In the genomic region with DNA sequence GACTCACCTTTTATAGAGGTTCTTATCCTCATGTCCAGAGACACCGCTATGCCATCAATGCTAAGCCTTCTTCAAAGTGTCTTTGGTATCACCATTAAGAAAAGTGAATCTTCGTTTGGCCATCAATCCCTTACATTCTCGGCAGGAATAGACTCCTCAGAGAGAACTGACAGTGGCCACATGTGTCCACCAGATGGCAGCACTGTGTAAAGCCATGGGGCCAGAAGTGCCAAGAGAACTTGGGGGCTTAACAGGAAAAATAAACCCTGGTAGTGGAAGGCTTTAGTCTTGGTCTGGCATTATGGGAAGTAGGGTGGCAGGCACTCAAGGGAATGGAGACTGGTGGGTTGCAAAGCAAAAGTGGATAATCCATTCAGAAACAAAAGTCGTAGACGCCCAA, we compare ENCODE assay signal across 8 mouse cellular contexts. TPM values are rescaled to one million over a fixed set of nuclear protein-coding genes. Genes with fewer than 3 reads are reported as not detected.
DNase-seq lines count a peak whose midpoint lies in the region; ATAC-seq and TF ChIP-seq lines count a peak whose summit lies in the region.

No protein-coding gene starts in this region.

- peak; percentile 95 for TF ChIP-seq CTCF in E14TG2a.4 (conservative IDR thresholded peaks at IDR 0.05; ENCODE audit: low read length)
- peak; percentile 97 for TF ChIP-seq CTCF in layer of hippocampus, adult 2 months (conservative IDR thresholded peaks at IDR 0.05)

- no peaks in the 10 kb centered on the region for H3K36me3 ChIP-seq in E14TG2a.4 (ENCODE audit: insufficient read depth, low read length)

- H3K9me3 ChIP-seq in E14TG2a.4 (ENCODE audit: low read length), result no peaks in the 10 kb centered on the region

- H3K4me1 ChIP-seq in E14TG2a.4 (replicated peaks; ENCODE audit: low read depth, low read length), result peaks cover 8% of the 10 kb centered on the region

- no peak overlapping the region for H3K27ac ChIP-seq in layer of hippocampus, adult 2 months

- peaks cover 48% of the 10 kb centered on the region for H3K27me3 ChIP-seq in E14TG2a.4 (ENCODE audit: insufficient read depth, low read length)

- no peak overlapping the region for H3K4me3 ChIP-seq in E14TG2a.4 (replicated peaks; ENCODE audit: low read length)
- H3K4me3 ChIP-seq in layer of hippocampus, adult 2 months, result no peak overlapping the region

- no peak for ATAC-seq in frontal cortex, adult (ENCODE audit: low TSS enrichment)

- peak; percentile 34 to 78 for DNase-seq in frontal cortex, postnatal 14 days (ENCODE audit: low spot score in 2 of 2)
- DNase-seq in cerebellum, adult 11-12 months, result peak; percentile 36
- peak; percentile 74 for DNase-seq in gastrocnemius, postnatal 10 days
- peak; percentile 74 to 83 for DNase-seq in layer of hippocampus, adult 2 months (ENCODE audit: low spot score in 2 of 2)
- DNase-seq in lung, postnatal 25 days (ENCODE audit: low spot score), result peak; percentile 73
- peak; percentile 81 for DNase-seq in testis, postnatal 10 days (ENCODE audit: low spot score)

RNA-seq across cellular contexts. Expression of a gene that starts 2.3 kb away (rescaled TPM):
- total RNA-seq in gastrocnemius, postnatal 10 days (2021), result 10 to 100 TPM in 1 of 2 experiments, 1 to 10 TPM in 1; 9.6 to 10.0 TPM
- total RNA-seq in layer of hippocampus, adult 2 months (2021), result 10 to 100 TPM; 55.7 to 62.1 TPM

Comparison
In these comparisons a context has a peak if more than half of its experiments do, and no peak if none do; other contexts are left out.
1. RNA of a gene that starts 2.3 kb away (total RNA-seq): 55.7 to 62.1 TPM in layer of hippocampus, adult 2 months; 9.6 to 10.0 TPM in gastrocnemius, postnatal 10 days; every median in the first group is over 4 times any median in the second.
2. Peak in every context shown above with its lines, with median percentiles within 50 percentile points of each other: DNase-seq.